Mouse (Mus musculus): Measurements from ENCODE around the gene Mdfic.
"Not testable (repeated sequence)": the region's sequence is repeated elsewhere in the genome, so short reads cannot be mapped to it uniquely, and the experiment has no call there.

DNA sequence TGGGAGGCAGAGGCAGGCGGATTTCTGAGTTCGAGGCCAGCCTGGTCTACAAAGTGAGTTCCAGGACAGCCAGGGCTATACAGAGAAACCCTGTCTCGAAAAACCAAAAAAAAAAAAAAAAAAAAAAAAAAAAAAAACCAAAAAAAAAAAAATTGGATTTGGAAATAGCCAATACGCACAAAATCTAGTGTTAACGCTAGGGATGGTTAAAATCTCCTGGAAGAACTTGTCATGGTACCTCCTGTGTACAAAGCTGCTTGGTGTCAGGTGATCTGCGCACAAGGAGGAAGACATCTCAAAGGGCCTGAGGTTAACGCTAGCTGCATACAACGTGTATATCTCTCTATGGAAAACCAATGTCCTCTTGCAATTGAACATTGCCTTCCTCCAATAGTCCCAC lies 2.2 kb downstream of the Mdfic start:
- not testable (repeated sequence) for TF ChIP-seq CTCF (IDR thresholded peaks at IDR 0.05; ENCODE audit: low read depth, low read length); POLR2AphosphoS5 (IDR thresholded peaks at IDR 0.05; ENCODE audit: insufficient replicate concordance, low read depth, low read length); GATA1 (IDR thresholded peaks at IDR 0.05; ENCODE audit: borderline replicate concordance, low read length)

Data from G1E (cell line).